Mouse (Mus musculus): ENCODE measurements around the gene Npy5r. TPM values are rescaled to one million over a fixed set of nuclear protein-coding genes. Genes with fewer than 3 reads are reported as not detected.

Gene Npy5r
- polyA plus RNA-seq, 1 experiment from 2014 or later, result 0.38 TPM

- Histone ChIP-seq H3K4me1 (ENCODE audit: control insufficient read depth, insufficient read depth, low read length) (no peaks in the 10 kb centered on the region), H3K9me3 (replicated peaks; ENCODE audit: control insufficient read depth, low read length) (no peaks in the 10 kb centered on the region), H3K4me3 (ENCODE audit: low read depth, low read length) (no peak overlapping the region), H3K9ac (ENCODE audit: low read length) (no peak overlapping the region), H3K36me3 (ENCODE audit: control insufficient read depth, insufficient read depth, low read length) (no peaks in the 10 kb centered on the region), H3K27ac (ENCODE audit: low read depth, low read length) (no peak overlapping the region), H3K27me3 (replicated peaks; ENCODE audit: control insufficient read depth, insufficient read depth, low read length) (0 out of 2 replicates have a peak, but pooled peaks cover 4% of the 10 kb centered on the region), H3K4me2 (ENCODE audit: low read length) (no peak overlapping the region)
- 79% methylated on average over 5 of the region's 5 CpGs for WGBS
- no peak for DNase-seq (ENCODE audit: low spot score)
- no peak for ATAC-seq
These were observed 2.5 kb upstream of the Npy5r start for GRCm38 (mm10) chr8:66690402-66690801.

DNA sequence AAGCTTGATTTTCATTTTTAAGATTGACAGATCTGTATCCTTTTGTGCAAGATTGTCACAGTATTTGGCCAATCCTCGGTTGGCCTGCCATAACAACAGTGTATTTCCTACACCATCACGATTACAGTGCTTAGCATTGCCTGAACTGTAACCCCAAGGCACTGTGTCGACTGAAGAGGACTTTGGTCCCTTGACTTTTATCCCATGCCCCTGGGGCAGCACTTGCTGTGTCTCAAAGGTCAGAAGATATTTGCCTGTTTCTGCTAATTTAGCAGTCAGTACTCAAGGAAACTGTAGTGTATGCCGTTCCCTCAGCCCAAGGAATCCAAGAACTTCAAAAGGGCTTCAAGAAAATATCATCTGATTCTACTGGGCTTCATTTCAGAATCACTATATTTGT lies 871 bp upstream of the Npy5r start:
- 59% methylated on average over 4 of the region's 4 CpGs for WGBS
- Histone ChIP-seq H3K9ac (ENCODE audit: low read length) (no peak overlapping the region), H3K36me3 (ENCODE audit: control insufficient read depth, insufficient read depth, low read length) (no peaks in the 10 kb centered on the region), H3K4me2 (ENCODE audit: low read length) (no peak overlapping the region), H3K27me3 (replicated peaks; ENCODE audit: control insufficient read depth, insufficient read depth, low read length) (0 out of 2 replicates have a peak, but pooled peaks cover 4% of the 10 kb centered on the region), H3K4me3 (ENCODE audit: low read depth, low read length) (no peak overlapping the region), H3K27ac (ENCODE audit: low read depth, low read length) (no peak overlapping the region), H3K9me3 (replicated peaks; ENCODE audit: control insufficient read depth, low read length) (no peaks in the 10 kb centered on the region), H3K4me1 (ENCODE audit: control insufficient read depth, insufficient read depth, low read length) (no peaks in the 10 kb centered on the region)
- DNase-seq (ENCODE audit: low spot score) (no peak), ATAC-seq (no peak)

- DNase-seq (ENCODE audit: low spot score), result no peak
These were observed 467 bp upstream of the Npy5r start for GRCm38 (mm10) chr8:66688395-66688794.

GRCm38 (mm10) chr8:66681261-66681660 lies 6.7 kb downstream of the Npy5r start:
- Histone ChIP-seq H3K9ac (ENCODE audit: low read length) (no peak overlapping the region), H3K4me2 (ENCODE audit: low read length) (no peak overlapping the region), H3K27me3 (replicated peaks; ENCODE audit: control insufficient read depth, insufficient read depth, low read length) (no peaks in the 10 kb centered on the region), H3K27ac (ENCODE audit: low read depth, low read length) (no peak overlapping the region), H3K4me3 (ENCODE audit: low read depth, low read length) (no peak overlapping the region), H3K36me3 (ENCODE audit: control insufficient read depth, insufficient read depth, low read length) (no peaks in the 10 kb centered on the region), H3K9me3 (replicated peaks; ENCODE audit: control insufficient read depth, low read length) (no peaks in the 10 kb centered on the region), H3K4me1 (ENCODE audit: control insufficient read depth, insufficient read depth, low read length) (no peaks in the 10 kb centered on the region)
- DNase-seq (ENCODE audit: low spot score), result no peak
- no peak for ATAC-seq
- 84% methylated on average over 2 of the region's 2 CpGs for WGBS

More at GRCm38 (mm10) chr8:66688395-66688794, 467 bp upstream of the Npy5r start:
- Histone ChIP-seq H3K36me3 (ENCODE audit: control insufficient read depth, insufficient read depth, low read length) (no peaks in the 10 kb centered on the region), H3K4me1 (ENCODE audit: control insufficient read depth, insufficient read depth, low read length) (no peaks in the 10 kb centered on the region), H3K4me3 (ENCODE audit: low read depth, low read length) (no peak overlapping the region; the same call in 1 of the 2 replicates), H3K9ac (ENCODE audit: low read length) (no peak overlapping the region; the same call in 1 of the 2 replicates), H3K27me3 (replicated peaks; ENCODE audit: control insufficient read depth, insufficient read depth, low read length) (0 out of 2 replicates have a peak, but pooled peaks cover 4% of the 10 kb centered on the region), H3K9me3 (replicated peaks; ENCODE audit: control insufficient read depth, low read length) (no peaks in the 10 kb centered on the region), H3K4me2 (ENCODE audit: low read length) (peak overlapping the region; percentile 94), H3K27ac (ENCODE audit: low read depth, low read length) (no peak overlapping the region)
- 29% methylated on average over 6 of the region's 6 CpGs for WGBS
- no peak for ATAC-seq

DNA sequence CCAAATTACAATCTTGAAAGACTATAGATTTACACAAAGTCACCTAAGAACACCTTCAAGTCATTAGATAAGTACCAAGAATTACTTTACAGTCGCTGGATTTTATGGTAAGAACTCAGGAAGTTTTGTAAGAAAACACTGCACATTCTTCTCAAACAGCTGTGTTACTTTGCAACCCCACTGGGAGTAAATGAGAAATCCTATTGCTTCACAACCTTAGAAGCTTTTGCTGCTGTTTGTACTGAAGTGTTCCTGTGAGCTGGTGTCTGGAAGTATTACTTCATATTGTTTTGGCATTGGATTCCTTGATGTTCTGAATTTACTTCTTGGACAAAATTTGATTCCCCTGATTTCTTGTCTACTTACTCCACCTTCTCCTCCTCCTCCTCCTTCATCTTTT lies 57.2 kb downstream of the Npy5r start:
- 81% methylated on average over 1 of the region's 1 CpGs for WGBS
- ATAC-seq, result no peak
- Histone ChIP-seq H3K4me1 (ENCODE audit: control insufficient read depth, insufficient read depth, low read length) (no peaks in the 10 kb centered on the region), H3K4me3 (ENCODE audit: low read depth, low read length) (no peak overlapping the region), H3K36me3 (ENCODE audit: control insufficient read depth, insufficient read depth, low read length) (no peaks in the 10 kb centered on the region), H3K9me3 (replicated peaks; ENCODE audit: control insufficient read depth, low read length) (no peaks in the 10 kb centered on the region), H3K27me3 (replicated peaks; ENCODE audit: control insufficient read depth, insufficient read depth, low read length) (no peaks in the 10 kb centered on the region), H3K4me2 (ENCODE audit: low read length) (no peak overlapping the region), H3K9ac (ENCODE audit: low read length) (no peak overlapping the region), H3K27ac (ENCODE audit: low read depth, low read length) (no peak overlapping the region)
- no peak for DNase-seq (ENCODE audit: low spot score)

Other genes with a start within 250 kb of the Npy5r start
- 7.6 and 10.0 TPM in 2 replicates for gene Tma16, start 201.6 kb downstream of the Npy5r start, polyA plus RNA-seq (2014; fragmentation: Nextera tagmentation; extraction: Ambion mirVana)
- not detected in 2 replicates for gene Tktl2, start 176.4 kb downstream of the Npy5r start, polyA plus RNA-seq (2014; fragmentation: Nextera tagmentation; extraction: Ambion mirVana)
- gene Npy1r, start 9.1 kb upstream of the Npy5r start, polyA plus RNA-seq (2014; fragmentation: Nextera tagmentation; extraction: Ambion mirVana), result 2.3 and 3.4 TPM in 2 replicates
- 3.2 and 3.3 TPM in 2 replicates for gene Naf1, start 172.1 kb upstream of the Npy5r start, polyA plus RNA-seq (2014; fragmentation: Nextera tagmentation; extraction: Ambion mirVana)